Mouse (Mus musculus) megakaryocyte, embryonic 14.5 days (primary cell): ENCODE measurements around the gene Wasf1. TPM values are rescaled to one million over a fixed set of nuclear protein-coding genes. Genes with fewer than 3 reads are reported as not detected.

Source experiments
- H3K27me3 ChIP-seq: replicated peaks from 2 replicates; pipeline ENCODE3; 2012; ENCODE audit warnings: inconsistent platforms
- H3K36me3 ChIP-seq: replicated peaks from 2 replicates; pipeline ENCODE3; 2012; ENCODE audit warnings: low read length, inconsistent platforms, mixed read lengths
- H3K4me1 ChIP-seq: 2 replicates; pipeline ENCODE4 v1.6.1; 2012; ENCODE audit warnings: inconsistent platforms
- H3K4me3 ChIP-seq: replicated peaks from 2 replicates; pipeline ENCODE3; 2012; ENCODE audit warnings: moderate library complexity, mild to moderate bottlenecking, inconsistent platforms
- H3K9me3 ChIP-seq: 2 replicates; pipeline ENCODE4 v1.6.1; 2012; ENCODE audit warnings: inconsistent platforms
- FLI1 ChIP-seq: IDR thresholded peaks from 2 replicates; pipeline ENCODE4 v1.6.1; 2012; ENCODE audit warnings: low read length, inconsistent platforms, mixed read lengths
- GATA1 ChIP-seq: IDR thresholded peaks from 3 replicates; pipeline ENCODE4 v1.6.1; 2012; ENCODE audit warnings: mixed read lengths, low read length, inconsistent platforms, borderline replicate concordance
- polyA plus RNA-seq: library from polyadenylated mRNA; stranded (reverse); fragments of >175 nt; gene quantifications from 2 replicates; pipeline ENCODE4 v1.2.3, GENCODE M21; 2012; ENCODE audit warnings: low replicate concordance; ENCODE audit not compliant: insufficient read depth

The Wasf1 gene
- polyA plus RNA-seq, 1 experiment = 1.5 TPM

DNA sequence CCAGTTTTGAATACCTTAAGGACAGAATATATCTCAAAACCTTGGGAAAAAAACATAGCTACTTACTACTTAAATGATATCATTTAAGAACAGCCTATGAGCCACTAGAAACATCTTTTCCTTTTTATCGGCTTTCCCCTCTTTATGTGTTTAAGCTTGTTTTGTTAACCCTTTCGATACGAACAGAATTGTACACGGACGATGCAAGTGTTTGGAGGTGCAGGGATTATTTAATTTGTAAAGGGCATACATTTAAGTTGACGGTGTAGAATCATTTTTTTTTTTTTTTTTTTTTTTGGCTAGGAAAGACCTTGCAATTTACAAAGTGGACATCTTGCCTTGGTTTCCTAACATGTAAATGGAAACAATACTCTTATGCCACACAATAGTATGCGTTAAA lies 2.2 kb downstream of the Wasf1 start:
- peaks cover 1% of the 10 kb centered on the region for H3K36me3 ChIP-seq
- no peak for TF ChIP-seq GATA1
- H3K9me3 ChIP-seq = no peaks in the 10 kb centered on the region
- H3K4me3 ChIP-seq = no peak overlapping the region
- peaks cover 25% of the 10 kb centered on the region for H3K4me1 ChIP-seq
- peaks cover 23% of the 10 kb centered on the region for H3K27me3 ChIP-seq

DNA sequence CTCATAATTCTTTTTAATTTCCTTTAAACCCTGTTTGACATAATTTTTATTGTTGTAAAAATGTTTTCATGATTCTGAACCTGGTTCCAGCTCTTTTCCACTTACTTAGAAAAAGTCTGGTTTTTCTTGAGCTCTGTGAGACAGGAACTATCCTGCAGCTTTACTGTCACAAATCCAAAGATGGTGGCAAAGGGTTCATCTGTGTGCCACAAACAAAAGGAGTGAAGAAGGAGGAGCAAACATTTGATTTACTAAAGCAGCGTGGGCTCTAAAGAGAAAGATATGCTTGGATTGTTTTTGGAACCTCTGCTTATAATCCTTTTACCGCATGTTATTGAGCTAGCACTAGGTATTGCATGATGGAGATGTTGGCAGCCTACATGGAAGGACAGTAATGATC lies 4.0 kb downstream of the Wasf1 start:
- Histone ChIP-seq H3K36me3 (no peaks in the 10 kb centered on the region), H3K4me1 (peaks cover 14% of the 10 kb centered on the region), H3K27me3 (peaks cover 23% of the 10 kb centered on the region), H3K4me3 (no peak overlapping the region), H3K9me3 (no peaks in the 10 kb centered on the region)
- no peak for TF ChIP-seq FLI1
- no peak for TF ChIP-seq GATA1

DNA sequence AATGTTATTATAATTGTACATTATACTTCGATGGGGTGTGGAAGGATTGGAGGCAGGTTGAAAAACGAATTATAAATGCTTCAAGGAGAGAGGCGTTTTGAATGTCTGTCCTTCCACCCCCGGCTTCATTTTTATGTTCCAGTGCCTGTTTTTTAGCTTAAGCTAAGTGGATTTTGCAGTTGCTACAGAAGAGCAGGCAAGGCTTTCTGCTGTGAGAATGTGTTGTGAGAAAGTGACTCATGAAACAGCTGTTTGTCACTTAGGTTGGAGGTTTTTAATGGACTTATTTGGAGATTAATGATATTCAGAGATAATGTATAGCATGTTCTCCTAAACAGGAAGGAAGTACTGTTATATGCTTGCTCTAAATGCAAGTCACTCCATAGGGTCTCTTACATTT lies 5.9 kb downstream of the Wasf1 start:
- TF ChIP-seq GATA1 (no peak), FLI1 (no peak)
- no peak overlapping the region for H3K4me3 ChIP-seq
- H3K36me3 ChIP-seq = no peaks in the 10 kb centered on the region
- H3K4me1 ChIP-seq = peaks cover 6% of the 10 kb centered on the region
- H3K9me3 ChIP-seq = no peaks in the 10 kb centered on the region
- peaks cover 18% of the 10 kb centered on the region for H3K27me3 ChIP-seq

DNA sequence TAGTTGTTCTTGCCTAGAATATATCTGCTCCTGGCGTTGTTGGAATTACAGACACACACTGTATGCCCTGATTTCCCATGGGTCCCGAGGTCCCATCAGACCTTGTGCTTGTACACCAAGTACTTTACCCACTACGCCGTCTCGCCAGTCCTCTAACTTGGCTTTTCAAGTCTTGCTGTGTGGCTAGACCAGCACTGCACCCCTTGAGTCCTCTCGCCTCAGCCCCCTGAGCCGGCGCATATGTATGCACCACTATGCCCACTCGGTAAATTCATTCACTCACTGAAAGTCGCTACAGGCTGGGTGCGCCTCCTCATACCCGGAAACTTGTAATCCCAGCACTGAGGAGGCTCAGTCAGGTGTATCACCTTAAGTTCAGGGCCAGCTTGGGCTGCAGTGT lies 12.5 kb downstream of the Wasf1 start:
- Histone ChIP-seq H3K9me3 (no peaks in the 10 kb centered on the region), H3K27me3 (peaks cover 7% of the 10 kb centered on the region), H3K36me3 (no peaks in the 10 kb centered on the region), H3K4me3 (no peak overlapping the region), H3K4me1 (no peaks in the 10 kb centered on the region)
- no peak for TF ChIP-seq FLI1
- TF ChIP-seq GATA1 = no peak

DNA sequence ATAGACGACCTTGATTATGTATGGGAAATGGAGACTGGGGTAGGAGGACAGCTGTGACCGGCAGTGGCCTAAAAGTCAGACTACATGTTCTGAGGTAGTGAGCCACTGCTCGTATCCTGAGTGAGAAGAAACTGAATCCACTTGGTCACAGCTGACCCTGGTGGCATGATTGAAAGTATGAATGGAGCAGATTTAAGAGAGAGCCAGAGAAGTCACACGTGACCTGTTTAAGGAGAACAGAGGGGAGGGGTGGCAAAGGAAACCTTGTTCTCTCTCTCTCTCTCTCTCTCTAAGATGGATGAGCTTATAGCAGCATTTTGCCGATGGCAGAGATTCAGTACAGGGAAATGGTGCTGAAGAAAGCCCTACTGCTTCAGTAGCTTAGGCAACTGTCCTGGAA lies 13.4 kb downstream of the Wasf1 start:
- TF ChIP-seq GATA1 (no peak), FLI1 (no peak)
- H3K9me3 ChIP-seq = no peaks in the 10 kb centered on the region
- no peaks in the 10 kb centered on the region for H3K36me3 ChIP-seq
- H3K4me3 ChIP-seq = no peak overlapping the region
- no peaks in the 10 kb centered on the region for H3K4me1 ChIP-seq
- peaks cover 7% of the 10 kb centered on the region for H3K27me3 ChIP-seq

DNA sequence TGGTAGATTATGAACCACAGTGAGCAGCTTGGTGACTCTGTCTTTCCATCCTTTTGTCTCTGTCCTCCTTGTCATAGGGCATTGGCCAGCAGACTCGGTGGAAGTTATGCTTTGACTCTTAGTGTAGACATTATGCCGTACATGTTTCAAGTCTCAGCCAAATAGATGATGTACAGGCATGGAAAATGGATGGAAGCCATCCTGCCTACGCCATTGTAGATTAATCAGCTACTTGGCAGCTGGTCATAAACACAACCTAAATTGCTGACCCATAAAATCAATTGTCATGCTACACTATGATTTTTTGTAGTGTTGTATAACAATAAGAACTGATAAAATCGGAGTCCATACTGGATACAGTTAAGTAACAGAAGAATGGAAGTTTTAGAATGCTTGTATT lies 18.5 kb downstream of the Wasf1 start:
- Histone ChIP-seq H3K27me3 (peaks cover 2% of the 10 kb centered on the region), H3K9me3 (no peaks in the 10 kb centered on the region), H3K36me3 (no peaks in the 10 kb centered on the region), H3K4me1 (no peaks in the 10 kb centered on the region), H3K4me3 (no peak overlapping the region)
- TF ChIP-seq FLI1 = no peak

DNA sequence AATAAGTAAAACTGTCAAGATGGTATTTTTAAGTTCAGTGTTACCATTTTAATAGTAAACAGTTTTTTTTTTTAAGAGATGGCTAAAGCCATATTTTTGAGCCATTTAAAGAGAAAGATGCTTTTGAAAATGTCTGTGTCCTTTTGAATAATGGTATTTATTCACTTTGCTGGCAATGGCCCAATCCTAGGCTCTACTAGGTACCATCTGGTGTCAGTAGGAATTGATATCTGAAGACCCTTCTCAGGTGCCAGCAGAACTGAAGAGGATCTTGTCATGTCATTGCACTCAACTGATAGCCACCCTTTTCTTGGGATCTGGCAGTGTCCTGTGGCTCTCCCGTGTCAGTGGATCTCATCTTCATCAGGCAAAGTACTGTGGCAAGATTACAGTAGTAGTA lies 22.9 kb downstream of the Wasf1 start:
- H3K4me3 ChIP-seq = no peak overlapping the region
- no peaks in the 10 kb centered on the region for H3K9me3 ChIP-seq
- H3K27me3 ChIP-seq = peaks cover 2% of the 10 kb centered on the region
- no peaks in the 10 kb centered on the region for H3K4me1 ChIP-seq
- H3K36me3 ChIP-seq = no peaks in the 10 kb centered on the region
- TF ChIP-seq FLI1 (no peak), GATA1 (no peak)

DNA sequence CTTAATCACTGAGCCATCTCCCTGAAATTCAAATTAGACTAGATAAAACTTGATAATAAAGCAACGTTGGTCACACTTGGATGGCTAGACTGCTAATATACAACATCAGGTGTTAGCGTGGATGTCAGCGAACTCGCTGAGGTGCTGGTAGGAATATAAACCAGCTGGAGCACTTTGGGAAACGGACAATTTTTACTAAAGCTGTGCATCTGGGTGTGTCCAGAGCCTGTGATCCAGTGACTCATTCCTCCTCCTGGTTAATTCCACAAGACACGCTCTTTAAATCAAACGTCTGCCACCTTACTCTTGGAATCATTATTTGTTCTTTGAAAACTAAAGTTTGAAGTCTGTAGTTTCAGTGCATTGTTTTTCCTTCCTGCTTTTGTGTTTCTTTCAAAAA lies 23.5 kb downstream of the Wasf1 start:
- H3K27me3 ChIP-seq = peaks cover 2% of the 10 kb centered on the region
- no peaks in the 10 kb centered on the region for H3K9me3 ChIP-seq
- no peaks in the 10 kb centered on the region for H3K36me3 ChIP-seq
- no peak overlapping the region for H3K4me3 ChIP-seq
- TF ChIP-seq GATA1 (no peak), FLI1 (no peak)
- H3K4me1 ChIP-seq = no peaks in the 10 kb centered on the region; the same call in 1 of the 2 replicates

DNA sequence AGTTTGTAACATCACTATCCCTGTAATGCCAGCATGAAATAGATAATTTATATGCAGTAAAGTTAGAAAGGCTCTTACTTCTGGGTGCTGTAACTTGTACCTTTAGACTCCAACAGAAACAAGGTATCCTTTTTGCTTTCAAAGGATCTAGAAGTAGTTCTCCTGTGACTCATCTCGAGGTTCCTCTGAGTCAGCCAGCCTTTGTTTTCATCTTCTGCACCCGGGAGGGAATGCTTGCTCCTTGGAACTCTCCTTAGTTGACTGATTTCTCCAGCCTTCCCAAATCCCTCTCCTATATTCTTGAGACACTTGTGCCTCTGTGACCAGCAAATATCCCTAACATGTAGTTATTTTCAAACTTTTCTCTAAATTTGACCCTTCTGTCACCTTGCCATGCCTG lies 25.3 kb downstream of the Wasf1 start:
- H3K4me1 ChIP-seq = no peaks in the 10 kb centered on the region; the same call in 1 of the 2 replicates
- H3K27me3 ChIP-seq = peaks cover 2% of the 10 kb centered on the region
- H3K4me3 ChIP-seq = no peak overlapping the region
- no peak for TF ChIP-seq GATA1
- TF ChIP-seq FLI1 = no peak
- no peaks in the 10 kb centered on the region for H3K36me3 ChIP-seq
- H3K9me3 ChIP-seq = no peaks in the 10 kb centered on the region

DNA sequence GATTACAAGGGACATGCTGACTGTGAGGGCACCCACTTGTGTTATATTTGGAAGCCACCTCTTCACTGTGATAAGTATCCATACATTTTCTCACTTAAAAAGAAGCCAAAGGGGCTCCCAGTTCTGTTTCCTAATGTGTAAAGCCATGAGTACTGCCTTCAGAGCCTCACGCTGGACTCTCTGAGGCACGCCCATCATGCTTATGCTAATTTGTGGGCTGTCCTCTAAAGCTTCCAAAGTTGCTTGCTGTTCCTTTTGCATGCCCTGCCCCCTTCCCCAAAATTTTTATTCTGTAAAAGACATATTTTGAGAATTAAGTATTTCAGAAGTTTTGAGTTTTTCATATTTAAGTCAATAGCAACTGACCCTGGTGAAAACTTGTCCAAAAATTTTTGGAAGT lies 27.5 kb downstream of the Wasf1 start:
- H3K36me3 ChIP-seq = no peaks in the 10 kb centered on the region
- H3K9me3 ChIP-seq = peaks cover 2% of the 10 kb centered on the region; the same call in 1 of the 2 replicates
- H3K4me1 ChIP-seq = no peaks in the 10 kb centered on the region; the same call in 1 of the 2 replicates
- no peak overlapping the region for H3K4me3 ChIP-seq
- no peaks in the 10 kb centered on the region for H3K27me3 ChIP-seq
- no peak for TF ChIP-seq GATA1
- no peak for TF ChIP-seq FLI1

DNA sequence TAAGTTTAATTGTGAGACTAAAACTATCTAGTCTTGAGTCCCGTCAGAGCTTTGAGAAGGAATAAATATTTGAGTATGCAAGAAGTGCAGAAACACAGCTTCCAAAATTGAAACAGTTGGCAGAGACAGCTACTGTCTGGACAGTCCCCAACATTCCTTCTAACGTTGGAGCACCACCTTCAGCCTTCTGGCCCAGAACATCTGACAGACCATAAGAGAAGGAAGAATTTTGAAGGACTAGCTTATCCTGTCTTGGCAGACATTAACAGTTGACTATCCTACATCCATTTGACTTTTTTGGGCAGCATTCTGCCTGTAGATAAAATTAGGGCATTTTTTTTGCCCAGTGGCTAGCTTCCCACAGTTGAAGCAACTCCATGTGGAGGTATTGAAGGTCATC lies 32.0 kb downstream of the Wasf1 start:
- TF ChIP-seq FLI1 = no peak
- TF ChIP-seq GATA1 = no peak
- Histone ChIP-seq H3K36me3 (no peaks in the 10 kb centered on the region), H3K9me3 (peaks cover 2% of the 10 kb centered on the region; the same call in 1 of the 2 replicates), H3K4me1 (peaks cover 10% of the 10 kb centered on the region), H3K27me3 (no peaks in the 10 kb centered on the region), H3K4me3 (no peak overlapping the region)
